Mouse (Mus musculus) C2C12 (cell line): ENCODE measurements around the gene Nup155.

ENCODE experiments used
- CEBPB ChIP-seq: IDR thresholded peaks from one replicate; pipeline ENCODE4 v1.6.1; 2011; ENCODE audit warnings: low read depth, mild to moderate bottlenecking, control low read depth, moderate library complexity
- CTCF ChIP-seq: IDR thresholded peaks from one replicate; pipeline ENCODE4 v1.5.1; 2011; ENCODE audit not compliant: control insufficient read depth, insufficient read depth, insufficient read length
- FOSL1 ChIP-seq: IDR thresholded peaks from one replicate; pipeline ENCODE4 v1.8.0; 2011; ENCODE audit warnings: mild to moderate bottlenecking, low read length; ENCODE audit not compliant: poor library complexity, insufficient read depth, severe bottlenecking
- MAX ChIP-seq: IDR thresholded peaks from one replicate; pipeline ENCODE4 v1.6.1; 2011; ENCODE audit warnings: mild to moderate bottlenecking, control low read depth
- MYOD1 ChIP-seq: IDR thresholded peaks from one replicate; pipeline ENCODE4 v1.6.1; 2011; ENCODE audit warnings: low read depth; ENCODE audit not compliant: control insufficient read depth, insufficient read length
- MYOG ChIP-seq: IDR thresholded peaks from one replicate; pipeline ENCODE4 v1.6.1; 2011; ENCODE audit not compliant: control insufficient read depth, insufficient read length; ENCODE audit errors: extremely low read depth
- USF1 ChIP-seq: IDR thresholded peaks from one replicate; pipeline ENCODE4 v1.6.1; 2011; ENCODE audit warnings: low read depth, mild to moderate bottlenecking, control low read depth, moderate library complexity

DNA sequence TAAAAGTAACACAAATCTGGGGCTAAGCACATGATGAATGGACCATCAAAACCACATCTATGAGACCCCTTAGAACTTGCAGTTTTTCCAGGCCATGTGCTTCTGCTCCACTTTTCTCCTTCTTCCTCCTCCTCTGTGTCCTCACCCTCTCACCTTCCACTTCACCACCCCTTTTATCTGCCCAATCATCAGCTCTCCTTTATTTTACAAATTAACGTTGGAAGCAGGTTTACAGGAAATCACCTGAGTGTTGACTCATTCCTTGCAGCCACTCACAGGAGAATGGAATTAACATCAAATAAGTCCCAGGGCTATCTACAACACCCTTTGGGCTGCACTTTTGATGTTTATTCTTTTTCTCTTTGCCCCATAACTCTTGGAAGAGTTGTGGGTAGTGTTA lies 52.8 kb downstream of the Nup155 start:
- TF ChIP-seq USF1 (no peak), CTCF (no peak), CEBPB (no peak), FOSL1 (no peak), MAX (no peak), MYOG (no peak), MYOD1 (no peak)
